Mouse (Mus musculus): ENCODE data around the gene Unc45a. TPM values are rescaled to one million over a fixed set of nuclear protein-coding genes. Genes with fewer than 3 reads are reported as not detected.

Unc45a gene
- total RNA-seq, 4 experiments from 2014 or later: 35.5 to 47.2 (median 40.6) TPM

- no peak for DNase-seq (ENCODE audit: low spot score in 2 of 2)
Observed at GRCm38 (mm10) chr7:80283226-80283918, 57.4 kb downstream of the Unc45a start.

GRCm38 (mm10) chr7:80281646-80282045, 59.2 kb downstream of the Unc45a start:
- no peak for DNase-seq (ENCODE audit: low spot score in 2 of 2)

- no peak for DNase-seq (ENCODE audit: low spot score in 2 of 2)
Observed at GRCm38 (mm10) chr7:80280998-80281397, 59.8 kb downstream of the Unc45a start.

GRCm38 (mm10) chr7:80280032-80280431, 60.8 kb downstream of the Unc45a start:
- DNase-seq (ENCODE audit: low spot score in 2 of 2): no peak

- DNase-seq (ENCODE audit: low spot score in 2 of 2): no peak
Observed at GRCm38 (mm10) chr7:80276374-80276773, 64.4 kb downstream of the Unc45a start.

Other genes starting within 250 kb of the Unc45a start
- gene Idh2, start 225.6 kb downstream of the Unc45a start, total RNA-seq (2022): 10 to 100 TPM; 67.5 to 83.7 (median 75.9) TPM
- 10 to 100 TPM; 22.0 to 27.7 (median 25.9) TPM for gene Sema4b, start 154.2 kb downstream of the Unc45a start, total RNA-seq (2022)
- gene Cib1, start 108.2 kb downstream of the Unc45a start, total RNA-seq (2022): 10 to 100 TPM; 20.3 to 31.5 (median 25.9) TPM
- gene Gdpgp1, start 108.1 kb downstream of the Unc45a start, total RNA-seq (2022): 1 to 10 TPM; 6.2 to 7.5 (median 7.0) TPM
- 1 to 10 TPM; 1.3 to 2.1 (median 1.8) TPM for gene Ttll13, start 94.6 kb downstream of the Unc45a start, total RNA-seq (2022)
- gene Ngrn, start 79.8 kb downstream of the Unc45a start, total RNA-seq (2022): 10 to 100 TPM; 37.2 to 43.3 (median 38.6) TPM
- gene Vps33b, start 71.4 kb downstream of the Unc45a start, total RNA-seq (2022): 10 to 100 TPM; 19.8 to 27.7 (median 23.7) TPM
- 1 to 10 TPM in 3 of 4 experiments, under 1 TPM in 1; 0.51 to 1.9 (median 1.5) TPM for gene Prc1, start 46.6 kb downstream of the Unc45a start, total RNA-seq (2022)
- gene Rccd1, start 16.6 kb downstream of the Unc45a start, total RNA-seq (2022): 10 to 100 TPM; 12.7 to 19.0 (median 14.2) TPM
- gene Hddc3, start 2.1 kb upstream of the Unc45a start, total RNA-seq (2022): 10 to 100 TPM; 37.7 to 55.7 (median 49.0) TPM
- 100 to 1,000 TPM; 161 to 192 (median 173) TPM for gene Man2a2, start 30.4 kb upstream of the Unc45a start, total RNA-seq (2022)
- 10 to 100 TPM in 2 of 4 experiments, 1 to 10 TPM in 2; 7.0 to 20.0 (median 14.1) TPM for gene Fes, start 46.9 kb upstream of the Unc45a start, total RNA-seq (2022)
- gene Furin, start 64.4 kb upstream of the Unc45a start, total RNA-seq (2022): 10 to 100 TPM; 36.1 to 43.8 (median 39.7) TPM
- 1 to 10 TPM; 3.5 to 5.2 (median 4.8) TPM for gene Blm, start 194.1 kb upstream of the Unc45a start, total RNA-seq (2022)